Mouse (Mus musculus): Measurements from ENCODE around the gene Cacnb1. TPM values are rescaled to one million over a fixed set of nuclear protein-coding genes. Genes with fewer than 3 reads are reported as not detected.

Cacnb1 gene
- polyA plus RNA-seq, 1 experiment = 5.7 TPM

DNA sequence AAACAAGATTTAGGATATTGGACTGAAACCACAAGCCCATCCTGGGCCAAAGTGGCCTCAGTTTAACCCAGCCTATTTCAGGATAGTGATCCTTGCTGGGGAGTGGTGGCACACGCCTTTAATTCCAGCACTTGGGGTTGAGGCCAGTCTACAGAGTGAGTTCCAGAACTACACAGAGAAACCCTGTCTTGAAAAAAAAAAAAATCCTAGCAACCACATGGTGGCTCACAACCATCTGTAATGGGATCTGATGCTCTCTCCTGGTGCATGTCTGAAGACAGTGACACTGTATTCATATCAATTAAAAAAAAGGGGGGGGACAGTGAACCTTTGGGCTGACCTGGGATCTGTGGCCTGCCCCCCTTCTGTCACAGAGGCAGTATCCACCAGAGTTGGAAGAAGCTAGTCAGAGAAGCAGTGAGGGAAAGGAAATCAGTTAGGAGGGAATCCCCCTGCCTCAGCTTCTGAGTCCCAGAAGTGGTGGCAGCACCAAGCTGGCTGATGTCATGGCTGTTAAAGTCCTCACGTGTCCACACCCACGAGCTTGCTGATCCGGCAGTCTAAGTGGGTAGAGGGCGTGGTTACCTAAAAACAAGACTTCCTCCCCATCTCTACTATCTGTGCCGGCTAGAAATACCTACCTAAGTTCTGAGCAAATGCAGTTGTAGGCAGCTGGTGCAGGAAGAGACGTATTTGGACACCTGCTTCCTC is 23.8 kb downstream of the Cacnb1 start:
- TF ChIP-seq POLR2A (IDR thresholded peaks at IDR 0.05; ENCODE audit: low read depth, low read length) (no peak), CTCF (IDR thresholded peaks at IDR 0.05; ENCODE audit: extremely low read depth, insufficient read length, insufficient replicate concordance, low read depth, low read length) (no peak)
- Histone ChIP-seq H3K27me3 (ENCODE audit: control insufficient read depth, insufficient read depth, low read length) (no peaks in the 10 kb centered on the region; the same call in 1 of the 2 replicates), H3K36me3 (ENCODE audit: control insufficient read depth, insufficient read depth, low read length) (no peaks in the 10 kb centered on the region), H3K27ac (ENCODE audit: insufficient read depth, low read depth, low read length) (peak overlapping the region; percentile 48), H3K4me3 (ENCODE audit: low read depth, low read length) (no peak overlapping the region), H3K4me1 (ENCODE audit: control insufficient read depth, insufficient read depth, insufficient read length, low read length) (peaks cover 21% of the 10 kb centered on the region)
- WGBS = 36% methylated on average over 7 of the region's 7 CpGs

DNA sequence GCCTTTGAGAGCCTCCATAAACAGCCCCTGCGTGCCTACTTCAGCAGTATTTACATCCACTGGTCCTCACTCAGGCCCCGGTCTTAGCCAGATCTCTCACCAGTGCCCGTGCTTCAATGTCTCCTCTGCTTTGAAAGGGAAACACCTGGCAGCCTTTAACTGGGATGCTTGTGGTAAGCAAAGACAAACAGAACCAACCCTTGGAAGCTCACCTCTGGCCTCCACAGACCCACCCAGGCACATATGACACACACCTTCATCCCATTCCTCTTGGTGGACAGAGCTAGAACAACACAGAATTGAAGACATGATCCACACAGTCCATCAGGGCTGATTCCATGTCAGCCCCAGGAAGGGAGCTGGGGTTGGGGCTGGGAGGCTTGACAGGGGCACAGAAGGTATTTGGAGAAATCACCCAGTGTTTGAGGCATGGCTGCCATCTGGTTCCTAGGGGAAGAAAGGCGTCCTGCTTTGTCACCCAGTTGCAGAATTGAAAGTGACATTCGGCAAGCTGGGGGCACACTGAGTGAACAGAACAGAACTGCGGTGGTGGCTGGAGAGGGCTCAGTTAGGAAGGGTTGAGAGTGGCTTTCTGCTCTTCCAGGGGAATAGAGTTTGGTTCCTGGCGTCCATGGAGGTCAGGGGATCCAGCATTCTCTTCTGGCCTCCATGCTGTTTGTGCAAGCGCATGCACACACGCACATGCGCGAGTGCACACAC is 24.6 kb downstream of the Cacnb1 start:
- H3K36me3 ChIP-seq (ENCODE audit: control insufficient read depth, insufficient read depth, low read length) = no peaks in the 10 kb centered on the region
- no peaks in the 10 kb centered on the region; the same call in 1 of the 2 replicates for H3K27me3 ChIP-seq (ENCODE audit: control insufficient read depth, insufficient read depth, low read length)
- no peak overlapping the region for H3K4me3 ChIP-seq (ENCODE audit: low read depth, low read length)
- H3K27ac ChIP-seq (ENCODE audit: insufficient read depth, low read depth, low read length) = peak overlapping the region; percentile 48; the same call in 1 of the 2 replicates
- peaks cover 19% of the 10 kb centered on the region for H3K4me1 ChIP-seq (ENCODE audit: control insufficient read depth, insufficient read depth, insufficient read length, low read length)
- TF ChIP-seq CTCF (IDR thresholded peaks at IDR 0.05; ENCODE audit: extremely low read depth, insufficient read length, insufficient replicate concordance, low read depth, low read length) (no peak), POLR2A (IDR thresholded peaks at IDR 0.05; ENCODE audit: low read depth, low read length) (no peak)
- WGBS = 77% methylated on average over 11 of the region's 11 CpGs

GRCm38 (mm10) chr11:97997387-97997960 is 25.4 kb downstream of the Cacnb1 start:
- Histone ChIP-seq H3K27ac (ENCODE audit: insufficient read depth, low read depth, low read length) (peak overlapping the region; percentile 48; the same call in 1 of the 2 replicates), H3K27me3 (ENCODE audit: control insufficient read depth, insufficient read depth, low read length) (no peaks in the 10 kb centered on the region; the same call in 1 of the 2 replicates), H3K4me1 (ENCODE audit: control insufficient read depth, insufficient read depth, insufficient read length, low read length) (peaks cover 11% of the 10 kb centered on the region), H3K36me3 (ENCODE audit: control insufficient read depth, insufficient read depth, low read length) (no peaks in the 10 kb centered on the region), H3K4me3 (ENCODE audit: low read depth, low read length) (no peak overlapping the region)
- WGBS = 74% methylated on average over 8 of the region's 8 CpGs
- TF ChIP-seq POLR2A (IDR thresholded peaks at IDR 0.05; ENCODE audit: low read depth, low read length) (no peak), CTCF (IDR thresholded peaks at IDR 0.05; ENCODE audit: extremely low read depth, insufficient read length, insufficient replicate concordance, low read depth, low read length) (no peak)

DNA sequence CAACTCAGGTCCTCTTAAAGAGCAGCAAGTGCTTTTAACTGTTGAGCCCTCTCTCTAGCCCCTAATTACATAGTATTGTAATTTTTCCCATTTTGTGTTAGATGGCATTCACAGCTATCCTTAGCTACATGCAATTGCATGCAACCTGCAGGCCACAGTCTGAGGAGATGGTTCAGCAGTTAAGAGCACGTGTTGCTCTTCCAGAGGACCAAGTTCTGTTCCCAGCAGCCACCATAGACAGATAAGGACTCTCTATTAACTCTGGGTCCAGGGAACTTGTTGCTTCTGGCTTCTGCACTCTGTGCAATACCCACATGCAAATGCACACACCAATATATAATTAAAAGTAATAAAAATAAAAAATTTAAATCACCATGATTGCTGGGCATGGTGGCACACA is 26.1 kb downstream of the Cacnb1 start:
- Histone ChIP-seq H3K36me3 (ENCODE audit: control insufficient read depth, insufficient read depth, low read length) (no peaks in the 10 kb centered on the region), H3K4me3 (ENCODE audit: low read depth, low read length) (no peak overlapping the region), H3K4me1 (ENCODE audit: control insufficient read depth, insufficient read depth, insufficient read length, low read length) (peaks cover 10% of the 10 kb centered on the region), H3K27me3 (ENCODE audit: control insufficient read depth, insufficient read depth, low read length) (no peaks in the 10 kb centered on the region; the same call in 1 of the 2 replicates), H3K27ac (ENCODE audit: insufficient read depth, low read depth, low read length) (no peak overlapping the region)
- TF ChIP-seq POLR2A (IDR thresholded peaks at IDR 0.05; ENCODE audit: low read depth, low read length) (no peak), CTCF (IDR thresholded peaks at IDR 0.05; ENCODE audit: extremely low read depth, insufficient read length, insufficient replicate concordance, low read depth, low read length) (no peak)
- WGBS = 39% methylated on average over 1 of the region's 1 CpGs

GRCm38 (mm10) chr11:97995564-97996288 is 27.1 kb downstream of the Cacnb1 start, which contains the start of gene Arl5c:
Gene Arl5c (minus strand): TSS chr11:97996181.
- Histone ChIP-seq H3K27me3 (ENCODE audit: control insufficient read depth, insufficient read depth, low read length) (no peaks in the 10 kb centered on the region; the same call in 1 of the 2 replicates), H3K4me1 (ENCODE audit: control insufficient read depth, insufficient read depth, insufficient read length, low read length) (peaks cover 5% of the 10 kb centered on the region; the same call in 1 of the 2 replicates), H3K36me3 (ENCODE audit: control insufficient read depth, insufficient read depth, low read length) (no peaks in the 10 kb centered on the region), H3K4me3 (ENCODE audit: low read depth, low read length) (peak within 1 kb of the TSS; percentile 59), H3K27ac (ENCODE audit: insufficient read depth, low read depth, low read length) (peak within 1 kb of the TSS; percentile 61; the same call in 1 of the 2 replicates)
- WGBS = 12% methylated on average over 26 of the region's 26 CpGs
- no peak for TF ChIP-seq POLR2A (IDR thresholded peaks at IDR 0.05; ENCODE audit: low read depth, low read length)
- no peak for TF ChIP-seq CTCF (IDR thresholded peaks at IDR 0.05; ENCODE audit: extremely low read depth, insufficient read length, insufficient replicate concordance, low read depth, low read length)

- Histone ChIP-seq H3K36me3 (ENCODE audit: control insufficient read depth, insufficient read depth, low read length) (no peaks in the 10 kb centered on the region), H3K4me1 (ENCODE audit: control insufficient read depth, insufficient read depth, insufficient read length, low read length) (peaks cover 5% of the 10 kb centered on the region; the same call in 1 of the 2 replicates), H3K27me3 (ENCODE audit: control insufficient read depth, insufficient read depth, low read length) (no peaks in the 10 kb centered on the region; the same call in 1 of the 2 replicates), H3K27ac (ENCODE audit: insufficient read depth, low read depth, low read length) (no peak overlapping the region), H3K4me3 (ENCODE audit: low read depth, low read length) (peak overlapping the region; percentile 59)
- TF ChIP-seq POLR2A (IDR thresholded peaks at IDR 0.05; ENCODE audit: low read depth, low read length) = no peak
- peak; percentile 82 for TF ChIP-seq CTCF (IDR thresholded peaks at IDR 0.05; ENCODE audit: extremely low read depth, insufficient read length, insufficient replicate concordance, low read depth, low read length)
- 4% methylated on average over 13 of the region's 13 CpGs for WGBS
Measured at GRCm38 (mm10) chr11:97994539-97995100, 28.2 kb downstream of the Cacnb1 start.

Data from small intestine, adult 2 months (tissue).